Comparison of ENCODE assay signal across 11 mouse cellular contexts in genomic region chr5:100345118-100345517, GRCm38 (mm10).
DNase-seq lines count a peak whose midpoint lies in the region; ATAC-seq and TF ChIP-seq lines count a peak whose summit lies in the region.
"Had no signal": no experiment of that assay in that cellular context is flagged by ENCODE, and none has a peak within 500 bp of the region (broad histone marks: within the 10 kb centered on the region; RNA-seq: fewer than 3 reads in every experiment).

No protein-coding gene starts in this region.

- no peak overlapping the region for H3K27ac ChIP-seq in liver, embryonic 14.5 days
- H3K27ac ChIP-seq in liver, embryonic 12.5 days: no peak overlapping the region

- ATAC-seq in CD4-positive, CD25-positive, alpha-beta regulatory T cell, adult 4 months: no peak
- ATAC-seq in liver, embryonic 14.5 days (ENCODE audit: insufficient read depth): no peak
- ATAC-seq in liver, embryonic 12.5 days: no peak
- ATAC-seq in frontal cortex, adult (ENCODE audit: low TSS enrichment): no peak

- no peak overlapping the region for H3K9ac ChIP-seq in liver, embryonic 14.5 days (replicated peaks)
- H3K9ac ChIP-seq in liver, embryonic 12.5 days: no peak overlapping the region

- H3K4me2 ChIP-seq in liver, embryonic 14.5 days (ENCODE audit: low read depth): no peak overlapping the region
- H3K4me2 ChIP-seq in liver, embryonic 12.5 days: no peak overlapping the region

- TF ChIP-seq CTCF in liver, embryonic 14.5 days (IDR thresholded peaks at IDR 0.05; ENCODE audit: low read depth): peak; percentile 57

- H3K27me3 ChIP-seq in liver, embryonic 14.5 days (ENCODE audit: control insufficient read depth, insufficient read depth, low read length): no peaks in the 10 kb centered on the region
- H3K27me3 ChIP-seq in liver, embryonic 12.5 days (replicated peaks): no peaks in the 10 kb centered on the region; the same call in 1 of the 2 replicates

- no peaks in the 10 kb centered on the region for H3K36me3 ChIP-seq in liver, embryonic 14.5 days (replicated peaks; ENCODE audit: control insufficient read depth, insufficient read depth, low read depth)
- no peaks in the 10 kb centered on the region for H3K36me3 ChIP-seq in liver, embryonic 12.5 days

- no peak overlapping the region for H3K4me3 ChIP-seq in liver, embryonic 14.5 days (ENCODE audit: insufficient read depth in 1 of 2, low read depth in 2 of 2, low read length in 2 of 2)
- H3K4me3 ChIP-seq in liver, embryonic 12.5 days: no peak overlapping the region

- H3K4me1 ChIP-seq in liver, embryonic 14.5 days (replicated peaks; ENCODE audit: control insufficient read depth in 2 of 2, insufficient read depth in 2 of 2, low read length in 1 of 2): 0 out of 4 replicates have a peak, but pooled peaks cover 0 to 2% of the 10 kb centered on the region in 2 experiments
- H3K4me1 ChIP-seq in liver, embryonic 12.5 days: 0 out of 2 replicates have a peak, but pooled peaks cover 7% of the 10 kb centered on the region

- no peak for TF ChIP-seq EP300 in liver, embryonic 14.5 days (IDR thresholded peaks at IDR 0.05; ENCODE audit: low read depth)

- WGBS in liver, embryonic 14.5 days (ENCODE audit: insufficient replicate concordance): 71% methylated on average over 1 of the region's 1 CpGs
- WGBS in liver, embryonic 12.5 days (ENCODE audit: insufficient replicate concordance): 62% methylated on average over 1 of the region's 1 CpGs

- no peaks in the 10 kb centered on the region for H3K9me3 ChIP-seq in liver, embryonic 14.5 days (ENCODE audit: control insufficient read depth, low read length)
- H3K9me3 ChIP-seq in liver, embryonic 12.5 days (replicated peaks): no peaks in the 10 kb centered on the region

- peak; percentile 40 for DNase-seq in CD4-positive, CD25-positive, alpha-beta regulatory T cell, adult 2 months (ENCODE audit: low read depth, low spot score)
- DNase-seq in liver, embryonic 14.5 days (ENCODE audit: low read depth in 3 of 3, low spot score in 3 of 3): no peak
- DNase-seq in MEL-GATA-1-ER (ENCODE audit: extremely low read depth, low read depth): peak; percentile 22
- DNase-seq in naive thymus-derived CD4-positive, alpha-beta T cell, adult 2 months (ENCODE audit: low read depth): peak; percentile 21
- DNase-seq in adrenal gland, postnatal 25 days: no peak
- DNase-seq: cerebellum, adult 8-10 months; heart, postnatal 36 days; right cerebral cortex, adult 18-20 months had no signal

Comparison
In these comparisons a context has a peak if more than half of its experiments do, and no peak if none do; other contexts are left out.
1. DNase-seq: peak in CD4-positive, CD25-positive, alpha-beta regulatory T cell, adult 2 months (single experiment), MEL-GATA-1-ER (single experiment) and naive thymus-derived CD4-positive, alpha-beta T cell, adult 2 months (single experiment); none in liver, embryonic 14.5 days (0 of 3) and adrenal gland, postnatal 25 days (single experiment).